Mouse (Mus musculus) cerebellum, adult 2 months (tissue): ENCODE measurements at regions not wholly inside any gene's neighbourhood (a gene's known extent, or its start where the extent isn't known, plus 50 kb on each side); places are given as distances from the start of the nearest gene placed in this dataset.

Experiments used
- CTCF ChIP-seq: fragments of 200-500 bp; IDR thresholded peaks from 2 replicates; pipeline ENCODE4 v1.5.1; 2011; ENCODE audit warnings: low read depth, mild to moderate bottlenecking, control low read depth, low read length, moderate library complexity, borderline replicate concordance; ENCODE audit not compliant: insufficient read depth
- POLR2A ChIP-seq: fragments of 200-500 bp; IDR thresholded peaks from 2 replicates; pipeline ENCODE4 v1.6.1; 2011; ENCODE audit warnings: low read length, control low read depth, borderline replicate concordance; ENCODE audit not compliant: insufficient read depth

- TF ChIP-seq CTCF (no peak), POLR2A (no peak)
Measured at GRCm38 (mm10) chr10:21715436-21715835, 122.5 kb downstream of the 1700020N01Rik start.
